Mouse (Mus musculus) ES-E14 (cell line): ENCODE measurements around the gene Spats2.

Experiments used
- HCFC1 ChIP-seq: IDR thresholded peaks from 2 replicates; pipeline ENCODE4 v1.6.1; 2012; ENCODE audit warnings: low read length, inconsistent platforms, borderline replicate concordance; ENCODE audit not compliant: insufficient read depth
- ZC3H11A ChIP-seq: IDR thresholded peaks from 2 replicates; pipeline ENCODE4 v1.6.1; 2012; ENCODE audit warnings: low read depth, mild to moderate bottlenecking, inconsistent platforms, low read length, borderline replicate concordance

GRCm38 (mm10) chr15:99242045-99242444, 116.3 kb downstream of the Spats2 start:
- TF ChIP-seq ZC3H11A (no peak), HCFC1 (no peak)
